Mouse (Mus musculus) heart, adult 2 months (tissue): ENCODE results near the gene Rab3d. TPM values are rescaled to one million over a fixed set of nuclear protein-coding genes. Genes with fewer than 3 reads are reported as not detected.

Experiments used
- DNase-seq, 2 experiments: peaks; one replicate each; pipeline ENCODE4 v3.0.0; 2021
- H3K27ac ChIP-seq: fragments of 200-600 bp; 2 replicates; pipeline ENCODE4 v1.8.1; 2022
- H3K27me3 ChIP-seq: fragments of 200-500 bp; 2 replicates; pipeline ENCODE4 v1.6.1; 2012; ENCODE audit warnings: mild to moderate bottlenecking, low read length, inconsistent platforms, mixed read lengths; ENCODE audit not compliant: control insufficient read depth, insufficient read depth
- H3K36me3 ChIP-seq: fragments of 200-500 bp; 2 replicates; pipeline ENCODE4 v1.6.1; 2012; ENCODE audit warnings: low read length, inconsistent platforms; ENCODE audit not compliant: control insufficient read depth, insufficient read depth
- H3K4me1 ChIP-seq: fragments of 200-500 bp; 2 replicates; pipeline ENCODE4 v1.6.1; 2011; ENCODE audit warnings: low read length; ENCODE audit not compliant: control insufficient read depth, insufficient read depth
- H3K4me3 ChIP-seq: fragments of 200-600 bp; 2 replicates; pipeline ENCODE4 v1.8.1; 2022
- H3K79me2 ChIP-seq: fragments of 200-500 bp; replicated peaks from 2 replicates; pipeline ENCODE4 v1.6.1; 2012; ENCODE audit warnings: mild to moderate bottlenecking, inconsistent platforms, low read length, moderate library complexity, mixed read lengths; ENCODE audit not compliant: control insufficient read depth, insufficient read depth
- H3K9ac ChIP-seq: fragments of 200-500 bp; 2 replicates; pipeline ENCODE4 v1.6.1; 2012; ENCODE audit warnings: low read depth, mild to moderate bottlenecking, control low read depth, inconsistent platforms, low read length, mixed read lengths
- CTCF ChIP-seq: fragments of 200-600 bp; IDR thresholded peaks from 2 replicates; pipeline ENCODE4 v1.8.1; 2022; ENCODE audit warnings: antibody characterized with exemption, mild to moderate bottlenecking, moderate library complexity
- EP300 ChIP-seq: fragments of 200-500 bp; IDR thresholded peaks from 2 replicates; pipeline ENCODE4 v1.6.1; 2011; ENCODE audit warnings: low read depth, low read length, control low read depth; ENCODE audit not compliant: insufficient read depth
- POLR2A ChIP-seq: fragments of 200-500 bp; IDR thresholded peaks from 2 replicates; pipeline ENCODE4 v1.6.1; 2011; ENCODE audit warnings: mild to moderate bottlenecking, low read depth, low read length, control low read depth; ENCODE audit not compliant: insufficient read depth
- WGBS: fragments of 180-500 bp; shearing (Covaris S2); methylation state at CpG from one replicate; pipeline ENCODE4 v1.1.7; 2018; 5-methylcytosine and 5-hydroxymethylcytosine counted together
- intact Hi-C: fragments of 180-260 bp; cut with DNase I; formaldehyde crosslinking; loops from one replicate; pipeline ENCODE4 v1.15.1; 2025
- polyA plus RNA-seq: library from polyadenylated mRNA; depleted of rRNA; stranded (reverse); fragments of >200 nt; gene quantifications from 2 replicates; pipeline ENCODE4 v1.2.3, GENCODE M21; 2012
- total RNA-seq, 2 experiments: library from RNA; stranded (reverse); gene quantifications; 2 replicates each; pipeline ENCODE4 v1.2.3; 2021

Rab3d gene
- total and polyA plus RNA-seq, 3 experiments: 12.4 to 22.8 (median 13.5) TPM

GRCm38 (mm10) chr9:21936692-21937570 lies 18.9 kb upstream of the Rab3d start, which contains the start of gene Plppr2:
Plppr2 (plus strand) TSS chr9:21937033.
- Histone ChIP-seq H3K27ac (no peak within 1 kb of the TSS; the same call in 1 of the 2 replicates), H3K27me3 (no peaks in the 10 kb centered on the region), H3K4me3 (peak within 1 kb of the TSS; percentile 51), H3K9ac (peak within 1 kb of the TSS; percentile 70), H3K36me3 (no peaks in the 10 kb centered on the region), H3K79me2 (no peaks in the 10 kb centered on the region), H3K4me1 (no peaks in the 10 kb centered on the region)
- peak; percentile 93 to 94 for DNase-seq
- whole genome bisulfite sequencing: 3% methylated on average over 43 of the region's 43 CpGs
- intact Hi-C loops: no loop called here
- TF ChIP-seq EP300 (no peak), POLR2A (no peak), CTCF (0 out of 2 replicates have a peak, but pooled peaks have one; percentile 5)

GRCm38 (mm10) chr9:21935466-21936131 lies 17.6 kb upstream of the Rab3d start:
- no peak for DNase-seq
- Histone ChIP-seq H3K27me3 (no peaks in the 10 kb centered on the region), H3K4me1 (no peaks in the 10 kb centered on the region; the same call in 1 of the 2 replicates), H3K36me3 (no peaks in the 10 kb centered on the region), H3K4me3 (no peak overlapping the region), H3K79me2 (no peaks in the 10 kb centered on the region), H3K9ac (no peak overlapping the region), H3K27ac (no peak overlapping the region)
- WGBS: 92% methylated on average over 7 of the region's 7 CpGs
- intact Hi-C loops: no loop called here
- TF ChIP-seq POLR2A: no peak
- no peak for TF ChIP-seq CTCF
- no peak for TF ChIP-seq EP300

GRCm38 (mm10) chr9:21934021-21934420 lies 16.0 kb upstream of the Rab3d start:
- H3K4me1 ChIP-seq: no peaks in the 10 kb centered on the region; the same call in 1 of the 2 replicates
- TF ChIP-seq CTCF (no peak), POLR2A (no peak), EP300 (no peak)
- H3K36me3 ChIP-seq: no peaks in the 10 kb centered on the region
- H3K79me2 ChIP-seq: no peaks in the 10 kb centered on the region
- 88% methylated on average over 12 of the region's 12 CpGs for WGBS
- no peak for DNase-seq
- H3K9ac ChIP-seq: no peak overlapping the region
- intact Hi-C loops: no loop called here
- no peak overlapping the region for H3K27ac ChIP-seq
- no peak overlapping the region for H3K4me3 ChIP-seq
- H3K27me3 ChIP-seq: no peaks in the 10 kb centered on the region

- no peaks in the 10 kb centered on the region for H3K36me3 ChIP-seq
- intact Hi-C loops: no loop called here
- DNase-seq: no peak
- H3K27ac ChIP-seq: no peak overlapping the region
- TF ChIP-seq CTCF (no peak), POLR2A (no peak), EP300 (no peak)
- 67% methylated on average over 12 of the region's 12 CpGs for WGBS
- H3K4me1 ChIP-seq: peaks cover 2% of the 10 kb centered on the region
- no peak overlapping the region for H3K9ac ChIP-seq
- no peaks in the 10 kb centered on the region for H3K27me3 ChIP-seq
- H3K79me2 ChIP-seq: no peaks in the 10 kb centered on the region
- no peak overlapping the region for H3K4me3 ChIP-seq
These were observed 14.6 kb upstream of the Rab3d start for GRCm38 (mm10) chr9:21932445-21933137.

GRCm38 (mm10) chr9:21932006-21932405 lies 14.0 kb upstream of the Rab3d start:
- no peak overlapping the region for H3K4me3 ChIP-seq
- H3K9ac ChIP-seq: no peak overlapping the region
- peaks cover 2% of the 10 kb centered on the region for H3K4me1 ChIP-seq
- H3K36me3 ChIP-seq: no peaks in the 10 kb centered on the region
- no peak for DNase-seq
- no peak overlapping the region; the same call in 1 of the 2 replicates for H3K27ac ChIP-seq
- TF ChIP-seq POLR2A (no peak), CTCF (no peak), EP300 (no peak)
- no peaks in the 10 kb centered on the region for H3K79me2 ChIP-seq
- no peaks in the 10 kb centered on the region for H3K27me3 ChIP-seq
- 51% methylated on average over 2 of the region's 2 CpGs for WGBS
- intact Hi-C loops: no loop called here
